Mouse (Mus musculus): ENCODE data around the gene Pign. TPM values are rescaled to one million over a fixed set of nuclear protein-coding genes. Genes with fewer than 3 reads are reported as not detected.

The Pign gene
- total and polyA plus RNA-seq, 3 experiments, result 27.1 to 59.0 (median 36.1) TPM

GRCm38 (mm10) chr1:105489456-105489855, 174.0 kb downstream of the Pign start:
- Histone ChIP-seq H3K27me3 (ENCODE audit: control insufficient read depth in 1 of 2, insufficient read depth in 2 of 2, low read length in 2 of 2) (no peaks in the 10 kb centered on the region; a peak in 1 of 4 replicates), H3K9me3 (replicated peaks; ENCODE audit: insufficient read depth, low read length) (no peaks in the 10 kb centered on the region), H3K36me3 (ENCODE audit: control insufficient read depth in 1 of 2, insufficient read depth in 2 of 2, low read length in 2 of 2) (no peaks in the 10 kb centered on the region), H3K4me1 (ENCODE audit: control insufficient read depth in 1 of 2, insufficient read depth in 2 of 2, low read length in 2 of 2) (no peaks in the 10 kb centered on the region), H3K4me3 (ENCODE audit: control insufficient read depth in 1 of 2, insufficient read depth in 1 of 2, low read depth in 2 of 2, low read length in 2 of 2) (no peak overlapping the region), H3K79me2 (ENCODE audit: control insufficient read depth, insufficient read depth, low read length, poor library complexity) (no peaks in the 10 kb centered on the region), H3K9ac (ENCODE audit: control insufficient read depth, low read depth, low read length, poor library complexity, severe bottlenecking) (no peak overlapping the region), H3K27ac (ENCODE audit: control insufficient read depth, low read depth, low read length) (no peak overlapping the region)
- TF ChIP-seq KAT2A (conservative IDR thresholded peaks at IDR 0.05; ENCODE audit: low read depth, low read length), result no peak
- TF ChIP-seq MAX (IDR thresholded peaks at IDR 0.05; ENCODE audit: low read length), result no peak
- no peak for TF ChIP-seq BHLHE40 (IDR thresholded peaks at IDR 0.05; ENCODE audit: borderline replicate concordance, low read depth, low read length)
- TF ChIP-seq ETS1 (IDR thresholded peaks at IDR 0.05; ENCODE audit: low read depth, low read length), result no peak
- DNase-seq (ENCODE audit: low read depth, low spot score), result no peak

DNA sequence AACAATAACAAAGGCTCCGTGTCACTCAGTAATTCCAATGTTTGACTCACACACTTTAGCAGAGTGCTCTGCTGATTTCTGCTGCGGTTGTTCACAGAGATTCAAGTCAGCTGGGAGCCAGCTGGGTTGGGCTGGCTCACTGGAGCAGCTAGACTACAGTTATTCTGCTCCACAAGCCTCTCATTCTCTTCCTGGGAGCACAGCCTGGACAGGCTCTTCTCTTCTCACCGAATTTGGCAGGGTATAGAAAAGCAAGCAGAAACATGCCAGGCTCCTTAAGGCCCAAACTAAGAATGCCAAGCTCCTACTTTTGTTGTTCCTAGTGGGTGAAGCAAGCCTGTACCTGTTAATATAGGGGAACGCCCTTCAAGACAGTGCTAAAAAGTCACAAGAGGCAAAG, 176.4 kb downstream of the Pign start:
- Histone ChIP-seq H3K36me3 (ENCODE audit: control insufficient read depth in 1 of 2, insufficient read depth in 2 of 2, low read length in 2 of 2) (0 out of 4 replicates have a peak, but pooled peaks cover 0 to 2% of the 10 kb centered on the region in 2 experiments), H3K9me3 (replicated peaks; ENCODE audit: insufficient read depth, low read length) (no peaks in the 10 kb centered on the region), H3K79me2 (ENCODE audit: control insufficient read depth, insufficient read depth, low read length, poor library complexity) (no peaks in the 10 kb centered on the region), H3K4me1 (ENCODE audit: control insufficient read depth in 1 of 2, insufficient read depth in 2 of 2, low read length in 2 of 2) (no peaks in the 10 kb centered on the region), H3K4me3 (ENCODE audit: control insufficient read depth in 1 of 2, insufficient read depth in 1 of 2, low read depth in 2 of 2, low read length in 2 of 2) (no peak overlapping the region), H3K27me3 (ENCODE audit: control insufficient read depth in 1 of 2, insufficient read depth in 2 of 2, low read length in 2 of 2) (no peaks in the 10 kb centered on the region; a peak in 1 of 4 replicates), H3K27ac (ENCODE audit: control insufficient read depth, low read depth, low read length) (no peak overlapping the region), H3K9ac (ENCODE audit: control insufficient read depth, low read depth, low read length, poor library complexity, severe bottlenecking) (no peak overlapping the region)
- no peak for TF ChIP-seq RAD21 (IDR thresholded peaks at IDR 0.05; ENCODE audit: low read depth, low read length)
- TF ChIP-seq POLR2A (IDR thresholded peaks at IDR 0.05; ENCODE audit: control insufficient read depth in 1 of 2, insufficient read depth in 1 of 2, low read depth in 1 of 2, low read length in 2 of 2, poor library complexity in 1 of 2), result no peak
- TF ChIP-seq MYB (IDR thresholded peaks at IDR 0.05; ENCODE audit: low read depth, low read length), result no peak
- no peak for TF ChIP-seq ZMIZ1 (IDR thresholded peaks at IDR 0.05; ENCODE audit: low read depth, low read length)
- TF ChIP-seq NRF1 (IDR thresholded peaks at IDR 0.05; ENCODE audit: insufficient read depth, low read depth, low read length, poor library complexity, severe bottlenecking), result no peak
- no peak for TF ChIP-seq GABPA (IDR thresholded peaks at IDR 0.05; ENCODE audit: low read depth, low read length)
- no peak for TF ChIP-seq POLR2AphosphoS5 (IDR thresholded peaks at IDR 0.05; ENCODE audit: borderline replicate concordance, low read depth, low read length)
- TF ChIP-seq TCF12 (IDR thresholded peaks at IDR 0.05; ENCODE audit: low read depth, low read length), result no peak
- TF ChIP-seq NELFE (IDR thresholded peaks at IDR 0.05; ENCODE audit: low read depth, low read length), result no peak
- DNase-seq (ENCODE audit: low read depth, low spot score), result no peak

Other genes with a start within 250 kb of the Pign start
- gene Relch, start 184 bp upstream of the Pign start, total RNA-seq (2012; rRNA removed), result 29.2 and 31.4 TPM in 2 replicates
- gene Relch, start 184 bp upstream of the Pign start, polyA plus RNA-seq (2012; ENCODE audit: insufficient read depth in 1 of 2, insufficient read length in 2 of 2, low read depth in 1 of 2, low replicate concordance in 2 of 2, missing spikeins in 1 of 2), result 10 to 100 TPM; 39.0 to 41.9 TPM
- gene Tnfrsf11a, start 117.0 kb upstream of the Pign start, total RNA-seq (2012; rRNA removed), result not detected in 2 replicates
- not detected for gene Tnfrsf11a, start 117.0 kb upstream of the Pign start, polyA plus RNA-seq (2012; ENCODE audit: insufficient read depth in 1 of 2, insufficient read length in 2 of 2, low read depth in 1 of 2, low replicate concordance in 2 of 2, missing spikeins in 1 of 2)